Mouse (Mus musculus): ENCODE data around the gene Tsc22d3. TPM values are rescaled to one million over a fixed set of nuclear protein-coding genes. Genes with fewer than 3 reads are reported as not detected.

Tsc22d3 gene
- 209 and 227 TPM in 2 replicates for polyA plus RNA-seq (2014; fragmentation: Nextera tagmentation; extraction: Ambion mirVana)

DNA sequence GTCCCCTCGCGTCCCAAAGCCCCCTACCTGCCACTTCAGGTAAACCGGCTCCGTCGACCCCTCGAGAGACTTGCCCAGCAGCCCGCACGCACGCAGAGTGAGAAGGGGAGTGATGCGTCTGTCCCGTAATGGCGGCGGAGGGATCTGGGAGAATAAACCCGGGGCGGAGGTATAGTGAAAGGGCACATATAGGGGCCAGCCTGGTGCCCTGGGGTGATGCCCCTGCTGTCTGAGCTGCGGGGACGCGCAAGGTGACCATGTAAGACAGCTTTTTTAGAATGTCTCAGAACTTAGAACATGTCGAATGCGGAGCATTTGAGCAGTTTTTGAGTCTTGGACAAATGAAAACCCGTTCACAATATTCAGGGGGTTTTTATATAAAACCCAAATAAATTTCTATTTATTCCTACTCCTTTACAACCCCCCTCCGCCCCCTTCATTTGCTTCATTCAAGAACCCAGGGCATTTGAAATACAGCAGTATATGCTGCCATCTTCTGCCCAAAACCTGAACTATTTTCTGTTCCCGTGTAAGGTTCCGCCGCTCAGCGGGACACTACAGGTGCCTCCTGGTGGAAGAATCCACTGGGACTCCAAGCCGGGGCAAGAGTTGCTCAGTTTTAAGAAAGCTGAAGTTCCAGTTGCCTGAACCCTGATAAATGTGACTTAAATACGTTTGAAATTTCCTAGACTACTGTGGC, at the start of gene Tsc22d3:
Gene Tsc22d3 (minus strand): TSS at position 250 of the 700 bp plus-strand sequence.
- 26% methylated on average over 28 of the region's 28 CpGs for WGBS
- Histone ChIP-seq H3K9ac (ENCODE audit: low read length) (peak within 1 kb of the TSS; percentile 72), H3K4me3 (ENCODE audit: control insufficient read depth in 1 of 2, insufficient read depth in 1 of 2, low read depth in 1 of 2, low read length in 2 of 2) (peak within 1 kb of the TSS; percentile 54 to 69), H3K27me3 (ENCODE audit: control insufficient read depth, insufficient read depth, low read length) (no peaks in the 10 kb centered on the region), H3K4me1 (ENCODE audit: control insufficient read depth in 2 of 2, insufficient read depth in 2 of 2, low read length in 2 of 2) (no peaks in the 10 kb centered on the region), H3K27ac (replicated peaks in 1 of 2; ENCODE audit: control insufficient read depth in 1 of 2, insufficient read depth in 1 of 2, low read depth in 2 of 2, low read length in 2 of 2) (peak within 1 kb of the TSS; percentile 19 to 80; a peak in 3 of 4 replicates), H3K9me3 (ENCODE audit: control insufficient read depth, low read length) (no peaks in the 10 kb centered on the region), H3K36me3 (ENCODE audit: control insufficient read depth, insufficient read depth, low read length) (no peaks in the 10 kb centered on the region), H3K4me2 (ENCODE audit: low read length) (peak within 1 kb of the TSS; percentile 71)
- ATAC-seq (ENCODE audit: insufficient number of reproducible peaks, insufficient read depth, low FRiP score, low read depth): no peak

DNA sequence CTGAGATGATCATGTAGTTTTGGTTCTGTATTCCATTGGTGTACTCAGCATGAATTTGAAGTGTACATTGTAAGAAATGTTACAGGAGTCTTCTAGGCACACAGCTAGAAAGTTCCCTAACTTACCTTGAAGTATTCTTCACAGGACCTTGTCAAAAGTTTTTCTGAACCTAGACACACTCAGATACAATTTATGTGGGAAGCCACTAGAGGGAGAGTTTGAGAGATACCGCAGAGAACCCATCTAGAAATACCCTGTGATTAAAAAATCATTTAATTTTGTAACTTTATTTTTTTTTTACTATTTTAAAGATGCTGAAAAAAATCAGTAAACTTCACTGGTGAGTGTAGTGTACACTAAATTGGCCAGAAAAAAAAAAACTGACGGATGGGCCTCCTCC, 39.1 kb upstream of the Tsc22d3 start:
- Histone ChIP-seq H3K27ac (replicated peaks in 1 of 2; ENCODE audit: control insufficient read depth in 1 of 2, insufficient read depth in 1 of 2, low read depth in 2 of 2, low read length in 2 of 2) (no peak overlapping the region), H3K9me3 (ENCODE audit: control insufficient read depth, low read length) (no peaks in the 10 kb centered on the region), H3K27me3 (ENCODE audit: control insufficient read depth, insufficient read depth, low read length) (no peaks in the 10 kb centered on the region), H3K36me3 (ENCODE audit: control insufficient read depth, insufficient read depth, low read length) (no peaks in the 10 kb centered on the region), H3K4me3 (ENCODE audit: control insufficient read depth in 1 of 2, insufficient read depth in 1 of 2, low read depth in 1 of 2, low read length in 2 of 2) (no peak overlapping the region), H3K9ac (ENCODE audit: low read length) (no peak overlapping the region), H3K4me2 (ENCODE audit: low read length) (no peak overlapping the region), H3K4me1 (ENCODE audit: control insufficient read depth in 2 of 2, insufficient read depth in 2 of 2, low read length in 2 of 2) (no peaks in the 10 kb centered on the region)
- WGBS: 62% methylated on average over 2 of the region's 2 CpGs
- no peak for ATAC-seq (ENCODE audit: insufficient number of reproducible peaks, insufficient read depth, low FRiP score, low read depth)

DNA sequence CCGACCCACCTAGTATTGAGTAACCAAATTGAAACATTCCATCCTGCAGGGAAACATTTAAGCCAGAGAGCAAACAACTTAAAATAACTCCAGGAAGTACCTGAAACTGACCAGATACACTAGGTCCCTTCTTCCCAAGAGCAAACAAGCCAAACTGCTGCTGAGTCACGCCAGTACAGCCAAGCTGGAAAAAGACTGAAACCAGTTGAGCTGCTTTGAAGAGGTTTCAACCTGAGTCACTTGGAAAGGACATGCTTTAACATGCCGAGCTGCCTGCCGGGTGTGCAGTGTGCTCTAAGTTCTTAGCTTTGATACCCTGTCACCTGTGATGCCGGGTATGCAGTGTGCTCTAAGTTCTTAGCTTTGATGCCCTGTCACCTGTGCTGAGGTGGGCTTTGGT, 37.6 kb upstream of the Tsc22d3 start:
- WGBS: 62% methylated on average over 5 of the region's 5 CpGs
- Histone ChIP-seq H3K9ac (ENCODE audit: low read length) (no peak overlapping the region), H3K4me3 (ENCODE audit: control insufficient read depth in 1 of 2, insufficient read depth in 1 of 2, low read depth in 1 of 2, low read length in 2 of 2) (no peak overlapping the region), H3K27ac (replicated peaks in 1 of 2; ENCODE audit: control insufficient read depth in 1 of 2, insufficient read depth in 1 of 2, low read depth in 2 of 2, low read length in 2 of 2) (no peak overlapping the region), H3K4me1 (ENCODE audit: control insufficient read depth in 2 of 2, insufficient read depth in 2 of 2, low read length in 2 of 2) (no peaks in the 10 kb centered on the region), H3K36me3 (ENCODE audit: control insufficient read depth, insufficient read depth, low read length) (no peaks in the 10 kb centered on the region), H3K27me3 (ENCODE audit: control insufficient read depth, insufficient read depth, low read length) (no peaks in the 10 kb centered on the region), H3K9me3 (ENCODE audit: control insufficient read depth, low read length) (no peaks in the 10 kb centered on the region), H3K4me2 (ENCODE audit: low read length) (no peak overlapping the region)
- no peak for ATAC-seq (ENCODE audit: insufficient number of reproducible peaks, insufficient read depth, low FRiP score, low read depth)

DNA sequence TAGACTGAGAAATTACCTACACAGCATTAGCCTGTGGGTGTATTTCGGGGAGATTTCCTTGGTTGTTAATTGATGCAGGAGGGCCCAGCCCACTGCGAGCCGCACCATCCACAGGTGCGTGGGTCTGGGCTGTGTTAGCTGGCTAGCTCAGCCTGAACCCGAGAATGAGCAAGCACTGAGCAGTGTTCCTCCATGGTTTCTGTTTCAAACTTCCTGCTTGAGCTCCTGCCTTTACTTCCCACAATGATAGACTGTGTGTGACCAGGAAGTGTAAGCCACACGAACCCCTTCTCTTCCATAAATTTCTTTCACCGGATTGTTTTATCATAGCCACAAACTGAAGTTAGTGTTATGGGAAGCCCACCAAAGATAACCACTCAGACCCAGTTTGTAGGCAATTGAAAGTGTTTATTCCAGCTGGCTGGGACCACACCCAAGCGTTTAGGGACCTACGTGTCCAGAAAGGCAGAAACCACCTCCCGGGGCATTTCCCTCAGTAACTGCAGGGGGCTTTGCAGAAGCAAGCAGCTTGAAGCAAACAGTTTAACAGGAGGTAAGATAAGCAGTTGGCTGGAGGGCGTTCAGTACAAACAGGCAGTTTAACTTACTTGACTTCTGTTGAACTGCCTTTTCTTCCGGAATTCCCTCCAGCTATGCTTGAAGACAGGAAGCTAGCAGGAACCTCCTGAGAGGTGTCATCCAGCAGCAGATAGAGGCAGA, 24.6 kb upstream of the Tsc22d3 start:
- peak overlapping the region; percentile 31 for H3K4me2 ChIP-seq (ENCODE audit: low read length)
- no peaks in the 10 kb centered on the region for H3K36me3 ChIP-seq (ENCODE audit: control insufficient read depth, insufficient read depth, low read length)
- peaks cover 2 to 4% of the 10 kb centered on the region in 2 experiments; a peak in 2 of 4 replicates for H3K4me1 ChIP-seq (ENCODE audit: control insufficient read depth in 2 of 2, insufficient read depth in 2 of 2, low read length in 2 of 2)
- no peak overlapping the region for H3K27ac ChIP-seq (replicated peaks in 1 of 2; ENCODE audit: control insufficient read depth in 1 of 2, insufficient read depth in 1 of 2, low read depth in 2 of 2, low read length in 2 of 2)
- H3K9ac ChIP-seq (ENCODE audit: low read length): no peak overlapping the region
- no peak for ATAC-seq (ENCODE audit: insufficient number of reproducible peaks, insufficient read depth, low FRiP score, low read depth)
- WGBS: 55% methylated on average over 12 of the region's 12 CpGs
- H3K9me3 ChIP-seq (ENCODE audit: control insufficient read depth, low read length): no peaks in the 10 kb centered on the region
- no peaks in the 10 kb centered on the region for H3K27me3 ChIP-seq (ENCODE audit: control insufficient read depth, insufficient read depth, low read length)
- no peak overlapping the region for H3K4me3 ChIP-seq (ENCODE audit: control insufficient read depth in 1 of 2, insufficient read depth in 1 of 2, low read depth in 1 of 2, low read length in 2 of 2)

DNA sequence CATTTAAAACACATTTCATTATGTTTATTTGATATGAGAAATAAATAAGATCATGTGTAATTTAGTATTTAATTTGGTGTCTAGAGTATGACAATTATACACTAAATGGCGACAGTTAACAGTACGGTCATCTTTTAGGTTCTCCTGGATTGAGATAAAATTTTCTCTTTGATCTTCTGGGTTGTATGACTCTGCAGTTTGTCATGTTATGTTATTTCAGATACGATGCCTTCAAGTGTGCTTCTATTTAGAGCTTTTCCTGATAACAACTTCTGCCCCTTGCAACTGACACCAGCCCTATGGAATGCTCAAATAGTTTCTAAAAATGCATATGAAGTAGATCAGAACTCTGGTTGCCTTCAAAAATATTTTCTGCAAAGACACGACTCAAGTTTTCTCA, 9.5 kb upstream of the Tsc22d3 start:
- H3K9ac ChIP-seq (ENCODE audit: low read length): no peak overlapping the region
- no peaks in the 10 kb centered on the region for H3K27me3 ChIP-seq (ENCODE audit: control insufficient read depth, insufficient read depth, low read length)
- H3K27ac ChIP-seq (replicated peaks in 1 of 2; ENCODE audit: control insufficient read depth in 1 of 2, insufficient read depth in 1 of 2, low read depth in 2 of 2, low read length in 2 of 2): no peak overlapping the region
- no peak overlapping the region for H3K4me3 ChIP-seq (ENCODE audit: control insufficient read depth in 1 of 2, insufficient read depth in 1 of 2, low read depth in 1 of 2, low read length in 2 of 2)
- H3K9me3 ChIP-seq (ENCODE audit: control insufficient read depth, low read length): no peaks in the 10 kb centered on the region
- WGBS: 36% methylated on average over 4 of the region's 4 CpGs
- H3K4me1 ChIP-seq (ENCODE audit: control insufficient read depth in 2 of 2, insufficient read depth in 2 of 2, low read length in 2 of 2): no peaks in the 10 kb centered on the region
- H3K36me3 ChIP-seq (ENCODE audit: control insufficient read depth, insufficient read depth, low read length): no peaks in the 10 kb centered on the region
- no peak for ATAC-seq (ENCODE audit: insufficient number of reproducible peaks, insufficient read depth, low FRiP score, low read depth)
- H3K4me2 ChIP-seq (ENCODE audit: low read length): no peak overlapping the region

DNA sequence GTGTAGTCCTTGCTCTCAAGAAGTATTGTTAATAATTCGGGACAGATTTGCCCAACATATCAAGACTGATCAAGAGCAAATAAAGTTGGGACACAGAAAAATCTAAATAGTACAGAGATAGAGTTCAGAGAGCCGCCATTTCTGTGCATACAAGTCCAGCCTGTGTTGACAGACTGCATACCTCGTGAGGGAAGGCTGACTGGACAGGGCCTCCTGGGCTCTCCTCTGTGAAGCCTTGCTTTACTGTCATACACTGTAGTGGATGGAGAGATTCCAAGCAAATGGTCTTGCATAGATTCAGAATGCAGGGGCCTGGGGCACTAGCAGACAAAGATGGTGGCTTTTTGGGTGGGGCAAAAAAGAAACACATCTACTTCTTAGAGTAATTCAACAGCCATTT, 1.4 kb upstream of the Tsc22d3 start:
- Histone ChIP-seq H3K9ac (ENCODE audit: low read length) (no peak overlapping the region), H3K9me3 (ENCODE audit: control insufficient read depth, low read length) (no peaks in the 10 kb centered on the region), H3K4me3 (ENCODE audit: control insufficient read depth in 1 of 2, insufficient read depth in 1 of 2, low read depth in 1 of 2, low read length in 2 of 2) (no peak overlapping the region), H3K27me3 (ENCODE audit: control insufficient read depth, insufficient read depth, low read length) (no peaks in the 10 kb centered on the region), H3K4me2 (ENCODE audit: low read length) (no peak overlapping the region), H3K27ac (replicated peaks in 1 of 2; ENCODE audit: control insufficient read depth in 1 of 2, insufficient read depth in 1 of 2, low read depth in 2 of 2, low read length in 2 of 2) (no peak overlapping the region), H3K4me1 (ENCODE audit: control insufficient read depth in 2 of 2, insufficient read depth in 2 of 2, low read length in 2 of 2) (no peaks in the 10 kb centered on the region), H3K36me3 (ENCODE audit: control insufficient read depth, insufficient read depth, low read length) (no peaks in the 10 kb centered on the region)
- no peak for ATAC-seq (ENCODE audit: insufficient number of reproducible peaks, insufficient read depth, low FRiP score, low read depth)
- WGBS: 64% methylated on average over 3 of the region's 3 CpGs

DNA sequence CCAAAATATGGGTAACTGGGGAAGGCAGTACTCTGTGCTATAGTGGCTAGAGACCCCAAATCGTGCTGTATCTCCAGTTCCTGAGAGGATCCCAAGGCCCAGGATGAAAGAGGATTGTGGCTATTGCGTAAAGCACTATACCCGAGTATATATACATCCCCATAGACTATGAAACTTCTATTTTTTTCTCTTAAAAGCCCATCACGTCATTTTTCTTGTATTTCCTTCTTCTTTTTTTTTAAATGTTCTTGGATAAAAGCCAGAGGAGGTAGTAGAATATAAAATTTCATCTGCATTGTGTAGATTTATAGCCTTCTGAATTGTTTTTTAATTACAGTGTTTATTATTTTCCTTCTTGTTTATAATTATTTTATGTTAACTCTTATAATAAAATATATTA, 852 bp upstream of the Tsc22d3 start:
- Histone ChIP-seq H3K9ac (ENCODE audit: low read length) (no peak overlapping the region), H3K4me2 (ENCODE audit: low read length) (no peak overlapping the region), H3K36me3 (ENCODE audit: control insufficient read depth, insufficient read depth, low read length) (no peaks in the 10 kb centered on the region), H3K27ac (replicated peaks in 1 of 2; ENCODE audit: control insufficient read depth in 1 of 2, insufficient read depth in 1 of 2, low read depth in 2 of 2, low read length in 2 of 2) (no peak overlapping the region), H3K4me1 (ENCODE audit: control insufficient read depth in 2 of 2, insufficient read depth in 2 of 2, low read length in 2 of 2) (no peaks in the 10 kb centered on the region), H3K9me3 (ENCODE audit: control insufficient read depth, low read length) (no peaks in the 10 kb centered on the region), H3K27me3 (ENCODE audit: control insufficient read depth, insufficient read depth, low read length) (no peaks in the 10 kb centered on the region), H3K4me3 (ENCODE audit: control insufficient read depth in 1 of 2, insufficient read depth in 1 of 2, low read depth in 1 of 2, low read length in 2 of 2) (no peak overlapping the region)
- no peak for ATAC-seq (ENCODE audit: insufficient number of reproducible peaks, insufficient read depth, low FRiP score, low read depth)
- 56% methylated on average over 4 of the region's 4 CpGs for WGBS
